Mouse (Mus musculus) brain, embryonic 14.5 days (tissue): Measurements from ENCODE around the gene Kat6b. TPM values are rescaled to one million over a fixed set of nuclear protein-coding genes. Genes with fewer than 3 reads are reported as not detected.
"Not testable (repeated sequence)": the region's sequence is repeated elsewhere in the genome, so short reads cannot be mapped to it uniquely, and the experiment has no call there.

Experiments used
- DNase-seq: peaks from one replicate; pipeline ENCODE4 v3.0.0-alpha.2; 2011; ENCODE audit warnings: low read depth
- CTCF ChIP-seq: fragments of 200-500 bp; IDR thresholded peaks from 2 replicates; pipeline ENCODE4 v1.5.1; 2012; ENCODE audit warnings: inconsistent platforms, mild to moderate bottlenecking, moderate library complexity, borderline replicate concordance; ENCODE audit not compliant: insufficient read depth, insufficient read length; ENCODE audit errors: extremely low read depth
- POLR2A ChIP-seq: fragments of 200-500 bp; IDR thresholded peaks from 2 replicates; pipeline ENCODE4 v1.6.1; 2012; ENCODE audit warnings: mild to moderate bottlenecking, inconsistent platforms, borderline replicate concordance; ENCODE audit not compliant: poor library complexity, insufficient read depth, insufficient read length, severe bottlenecking; ENCODE audit errors: extremely low read depth
- polyA plus RNA-seq: library from polyadenylated mRNA; depleted of rRNA; stranded (reverse); fragments of >200 nt; gene quantifications from 2 replicates; pipeline ENCODE4 v1.2.3, GENCODE M21; 2012

The Kat6b gene
- polyA plus RNA-seq, 1 experiment = 42.7 TPM

DNA sequence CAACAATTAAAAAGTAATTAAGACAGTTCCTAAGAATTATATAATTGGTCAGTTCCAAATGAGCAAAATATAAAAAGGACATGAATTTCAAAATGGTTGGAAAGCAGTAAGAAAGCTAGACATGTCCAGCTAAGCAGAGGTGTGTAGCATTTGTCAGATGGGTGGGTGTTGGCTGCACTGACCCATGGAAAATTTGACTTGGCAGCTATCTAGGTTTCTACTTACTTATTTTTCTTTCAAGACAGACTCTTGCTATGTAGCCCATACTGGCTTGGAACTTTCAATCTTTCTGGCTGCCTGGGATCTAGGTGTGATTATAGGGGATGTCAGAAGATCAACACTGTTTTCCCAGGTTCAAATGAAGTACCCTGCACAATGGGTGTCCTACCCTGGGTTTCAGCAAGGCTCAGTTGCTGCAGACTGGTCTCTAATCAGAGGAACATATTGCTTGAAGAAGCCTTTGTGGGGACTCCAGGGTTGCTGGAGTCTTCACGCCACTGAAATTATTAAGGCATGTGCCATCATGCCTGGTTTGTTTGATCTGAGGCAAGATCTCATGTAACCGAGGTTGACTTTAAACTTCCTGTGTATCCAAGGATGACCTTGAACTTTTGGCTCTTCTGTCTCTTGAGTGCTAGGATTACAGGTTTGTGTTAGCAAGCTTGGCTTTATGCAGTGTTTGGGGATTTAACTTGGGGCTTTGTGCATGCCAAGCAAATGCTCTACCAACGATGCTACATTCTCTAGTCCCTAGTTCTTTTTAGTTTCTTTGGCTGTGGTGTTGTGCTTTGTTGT is 28.1 kb downstream of the Kat6b start:
- no peak for DNase-seq
- TF ChIP-seq CTCF (no peak), POLR2A (no peak)

DNA sequence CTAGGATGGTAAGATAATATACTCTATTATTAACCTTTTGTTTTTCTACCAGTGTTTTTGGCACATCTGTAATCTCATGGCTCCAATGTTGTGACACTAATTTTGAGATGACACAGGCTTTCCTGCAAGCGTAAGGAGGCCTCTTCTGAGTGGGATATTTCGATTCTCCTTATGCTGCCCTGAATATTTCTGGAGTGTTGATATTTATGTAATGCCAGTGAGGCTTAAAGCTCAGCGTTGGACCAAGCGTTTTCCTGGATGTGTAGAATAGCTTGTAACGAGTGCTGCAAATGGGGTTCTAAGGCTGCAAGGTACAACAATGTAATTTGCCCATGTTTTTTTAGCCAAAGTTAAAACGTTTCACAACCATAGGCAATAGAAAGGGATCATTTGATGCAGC is 30.2 kb downstream of the Kat6b start:
- DNase-seq = no peak
- TF ChIP-seq CTCF = no peak
- no peak for TF ChIP-seq POLR2A

DNA sequence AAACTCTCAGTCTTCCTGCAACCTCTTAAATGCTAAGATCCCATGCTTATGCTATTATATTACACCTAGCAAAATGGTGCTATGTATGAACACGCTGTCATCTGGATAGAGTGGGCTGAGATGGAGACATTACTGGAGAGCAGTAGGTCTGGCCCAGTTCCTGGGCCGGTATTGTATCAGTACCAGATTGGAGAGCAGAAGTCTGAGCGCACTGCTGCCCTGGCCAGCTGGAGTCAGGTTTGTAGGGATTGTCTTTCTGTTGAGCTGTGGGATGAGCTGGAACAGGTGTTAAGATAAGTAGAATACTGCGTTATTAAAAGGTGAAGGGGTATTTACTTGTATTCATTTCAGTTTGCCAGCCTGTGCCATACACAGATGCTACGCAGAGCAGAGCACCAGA is 34.3 kb downstream of the Kat6b start:
- TF ChIP-seq POLR2A (no peak), CTCF (no peak)
- no peak for DNase-seq

DNA sequence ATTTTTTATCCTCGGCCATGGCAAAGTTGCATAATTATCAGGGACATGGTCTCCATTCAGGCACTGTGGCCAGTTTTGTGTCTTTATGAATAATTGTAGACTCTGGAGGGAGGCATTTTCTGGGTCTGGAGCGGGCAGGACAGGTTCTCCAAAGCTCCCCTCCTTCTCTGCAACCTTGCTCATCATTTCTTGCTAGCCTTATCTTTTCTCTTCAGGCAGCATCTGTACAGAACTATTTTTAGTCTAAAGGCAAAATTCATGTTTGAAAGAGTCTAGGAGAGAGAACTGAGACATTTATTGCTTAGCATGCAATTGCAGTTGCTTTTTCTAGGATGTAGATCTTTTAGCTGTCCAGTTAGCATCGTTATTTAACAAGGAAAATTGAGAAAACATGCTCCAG is 38.1 kb downstream of the Kat6b start:
- TF ChIP-seq CTCF (no peak), POLR2A (no peak)
- no peak for DNase-seq

DNA sequence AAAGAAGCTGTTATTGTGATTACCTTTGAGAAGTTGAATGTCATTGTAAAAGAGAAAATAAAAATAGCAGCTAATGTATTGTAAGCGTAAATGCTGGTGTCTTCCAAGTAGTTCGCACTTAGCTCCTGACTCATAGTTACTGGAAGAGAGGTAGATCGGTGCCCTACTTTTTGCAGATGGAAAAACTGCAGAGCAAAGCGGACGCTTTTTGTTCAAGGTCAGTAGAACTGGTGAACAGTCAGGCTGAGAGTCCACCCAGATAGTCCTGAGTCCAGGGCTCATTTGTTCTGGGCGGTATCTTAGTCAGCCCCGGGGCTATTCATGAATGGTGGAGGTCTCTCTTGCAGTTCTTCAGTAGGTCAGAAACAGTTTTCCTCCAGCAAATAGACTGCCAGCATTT is 39.3 kb downstream of the Kat6b start:
- no peak for TF ChIP-seq POLR2A
- TF ChIP-seq CTCF = no peak
- DNase-seq = no peak

DNA sequence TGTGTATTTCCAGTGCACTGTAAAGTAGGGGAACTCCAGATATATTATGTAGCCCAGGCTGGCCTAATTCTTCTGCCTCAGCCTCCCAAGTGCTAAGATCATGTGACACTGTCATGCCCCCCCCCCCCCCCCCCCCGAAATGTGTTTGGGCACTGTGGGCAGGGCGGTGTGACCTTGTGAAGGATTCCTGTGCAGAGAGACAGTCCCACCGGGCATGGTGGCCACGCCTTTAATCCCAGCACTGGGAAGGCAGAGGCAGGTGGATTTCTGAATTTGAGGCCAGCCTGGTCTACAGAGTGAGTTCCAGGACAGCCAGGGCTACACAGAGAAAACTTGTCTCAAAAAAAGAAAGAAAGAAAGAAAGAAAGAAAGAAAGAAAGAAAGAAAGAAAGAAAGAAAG is 40.3 kb downstream of the Kat6b start:
- not testable (repeated sequence) for DNase-seq

DNA sequence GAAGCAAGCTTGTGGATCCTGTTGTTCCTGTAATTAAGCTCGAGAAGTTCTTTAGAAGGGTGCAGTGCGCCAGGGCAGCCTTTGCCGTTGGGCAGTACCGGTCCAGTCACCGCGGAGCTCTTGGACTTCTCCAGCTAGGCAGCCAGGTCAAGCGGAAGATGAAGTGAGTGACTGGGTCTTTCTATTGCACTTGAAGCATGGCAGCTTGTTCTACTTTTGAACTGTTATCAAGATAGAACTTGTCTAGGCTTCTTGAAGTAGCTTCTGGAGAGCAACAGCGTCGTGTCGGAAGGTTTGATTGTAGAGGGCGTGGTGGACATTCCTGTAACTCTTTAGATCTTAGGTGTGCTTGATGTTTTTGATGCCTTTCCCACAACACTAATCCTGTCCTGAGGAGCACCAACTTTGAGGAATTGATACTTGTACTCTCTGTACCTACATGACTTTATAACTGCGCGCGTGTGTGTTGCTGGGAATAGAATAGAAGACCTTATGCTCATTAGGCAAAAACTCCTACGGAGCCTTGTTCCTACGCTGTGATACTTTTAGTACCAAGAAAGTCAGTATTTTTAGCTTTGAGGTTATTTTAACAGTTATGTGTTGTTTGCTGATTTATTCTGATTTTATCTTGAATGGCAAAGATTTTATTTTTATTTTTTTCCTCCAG is 41.2 kb downstream of the Kat6b start:
- TF ChIP-seq POLR2A = no peak
- TF ChIP-seq CTCF = no peak

DNA sequence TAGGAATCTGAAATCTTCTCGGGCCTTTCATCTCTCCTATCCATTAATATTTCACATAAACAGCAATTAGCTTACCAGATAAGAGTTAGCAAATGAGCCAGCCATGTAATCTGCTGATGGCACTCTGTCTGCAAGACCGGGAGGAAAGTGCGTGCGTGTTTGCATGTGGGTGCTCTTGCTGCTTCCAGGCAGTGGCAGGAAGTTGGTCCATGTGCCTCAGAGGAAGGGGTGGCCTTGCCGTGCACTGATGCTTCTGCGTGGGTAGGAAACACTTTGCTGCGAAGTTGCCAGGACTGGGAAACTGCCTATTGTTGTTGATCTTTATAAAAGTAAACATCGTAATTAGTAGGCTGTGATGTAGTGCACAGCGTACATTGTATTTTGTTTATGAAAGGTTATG is 42.0 kb downstream of the Kat6b start:
- peak; percentile 60 for DNase-seq
- TF ChIP-seq CTCF (no peak), POLR2A (no peak)

More for the DNA sequence above, 41.2 kb downstream of the Kat6b start:
- no peak for DNase-seq

DNA sequence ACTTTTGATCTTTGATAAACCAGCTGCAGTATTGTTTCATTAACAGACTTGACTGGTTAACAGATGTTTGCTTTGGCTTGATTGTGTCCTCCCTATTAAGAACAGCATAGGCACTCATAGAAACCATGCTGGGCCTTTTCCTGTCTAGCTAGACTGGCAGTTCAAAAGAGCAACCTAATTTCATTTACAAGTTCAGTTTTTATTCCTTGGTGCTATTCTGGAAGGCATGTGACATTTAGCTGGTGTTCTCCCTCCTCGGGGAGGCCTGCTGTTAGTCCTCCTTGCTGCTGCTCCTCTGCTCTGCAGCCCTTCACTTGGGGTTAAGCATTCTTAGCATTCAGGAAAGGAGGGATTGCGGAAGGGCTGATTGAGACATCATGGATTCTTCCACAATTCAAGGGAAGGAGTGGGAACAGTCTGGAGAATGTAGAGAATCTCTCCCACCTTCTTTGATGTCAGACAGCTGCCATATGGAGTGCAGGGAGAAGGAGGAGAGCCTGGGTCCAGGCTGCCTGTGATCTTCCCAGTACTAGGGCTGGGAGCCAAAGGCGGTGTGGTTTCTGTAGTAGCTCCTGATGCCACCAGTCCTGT is 42.7 kb downstream of the Kat6b start:
- DNase-seq = peak; percentile 73
- TF ChIP-seq POLR2A (no peak), CTCF (no peak)

DNA sequence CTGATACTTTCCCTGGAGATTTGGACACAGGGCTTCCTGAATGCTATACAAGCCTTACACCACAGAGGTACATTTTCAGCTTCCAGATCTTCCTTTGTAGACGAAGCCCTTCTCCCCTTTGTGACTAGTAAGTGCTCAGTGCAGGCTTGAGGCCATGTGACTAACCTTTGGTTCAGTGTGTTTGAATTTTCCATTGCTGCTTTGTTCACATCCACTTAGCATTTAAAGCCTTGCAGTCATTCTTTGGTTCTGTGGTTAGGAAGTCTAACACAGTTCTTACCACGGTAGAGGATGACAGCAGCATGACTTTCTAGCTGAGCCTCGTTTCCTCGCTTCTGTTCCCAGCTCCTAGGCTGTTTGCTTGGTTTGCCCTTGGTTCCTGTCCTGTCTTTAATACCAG is 44.4 kb downstream of the Kat6b start:
- TF ChIP-seq CTCF (no peak), POLR2A (no peak)
- DNase-seq = no peak

DNA sequence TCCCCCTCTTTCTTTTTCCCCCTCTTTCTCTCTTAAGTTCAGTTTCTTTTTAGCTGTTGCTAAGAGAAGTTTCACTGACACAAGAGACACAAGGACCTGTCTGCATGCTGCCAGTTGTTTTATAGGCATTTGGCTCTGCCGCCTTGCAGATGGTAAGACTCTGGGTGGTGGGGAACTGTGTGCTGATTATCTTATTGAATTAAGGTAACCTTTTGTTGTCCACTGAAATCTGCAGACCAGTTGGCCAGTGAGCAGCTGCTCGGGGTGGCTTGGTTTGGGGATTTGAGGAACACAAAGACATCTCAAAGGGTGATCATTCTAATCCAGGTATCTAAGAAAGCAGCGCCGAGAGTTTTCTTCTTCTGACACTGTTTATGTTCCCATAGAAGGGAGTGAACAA is 52.3 kb downstream of the Kat6b start:
- TF ChIP-seq CTCF (no peak), POLR2A (no peak)
- DNase-seq = peak; percentile 68

DNA sequence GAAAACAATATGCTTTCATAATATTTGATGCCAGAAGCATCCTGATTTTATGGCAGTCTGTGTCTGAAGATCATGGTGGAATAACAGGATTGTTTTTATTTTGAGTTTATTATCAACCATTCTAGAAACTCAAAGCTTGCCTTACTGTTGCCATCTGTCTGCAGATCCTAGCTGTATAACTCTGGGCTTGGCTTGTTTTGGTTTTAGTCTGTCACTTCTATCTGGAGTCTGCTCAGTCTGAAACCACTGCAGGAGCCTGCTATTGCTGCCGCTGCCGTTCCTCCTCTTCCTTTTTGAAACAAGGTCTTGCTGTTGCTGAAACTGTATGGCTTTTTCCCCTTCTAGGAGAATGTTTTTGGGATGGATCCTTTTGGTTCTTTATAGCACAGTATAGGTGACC is 52.8 kb downstream of the Kat6b start:
- peak; percentile 78 for DNase-seq
- TF ChIP-seq POLR2A (no peak), CTCF (no peak)
